Mouse (Mus musculus) left cerebral cortex, adult 9 months (tissue): Measurements from ENCODE around the gene Speer4d.
"Not testable (repeated sequence)": the region's sequence is repeated elsewhere in the genome, so short reads cannot be mapped to it uniquely, and the experiment has no call there.

ENCODE experiments used
- DNase-seq, 2 experiments: peaks; one replicate each; pipeline ENCODE4 v3.0.0; 2022; ENCODE audit warnings: low spot score in 2 of 2

Gene Speer4d

GRCm38 (mm10) chr5:15618764-15619163 lies at the start of gene Speer4d:
Speer4d (plus strand) TSS chr5:15619064.
- not testable (repeated sequence) for DNase-seq

GRCm38 (mm10) chr5:15573735-15574134 lies 45.1 kb upstream of the Speer4d start:
- DNase-seq: not testable (repeated sequence)

GRCm38 (mm10) chr5:15577033-15577432 lies 41.8 kb upstream of the Speer4d start, which contains the start of gene Gm21083:
Gm21083 (plus strand) TSS chr5:15577333.
- DNase-seq: not testable (repeated sequence)

GRCm38 (mm10) chr5:15586351-15586750 lies 32.5 kb upstream of the Speer4d start:
- DNase-seq: peak in 1 of 2 experiments; percentile 34

- DNase-seq: not testable (repeated sequence)
Measured at GRCm38 (mm10) chr5:15588291-15588690, 30.6 kb upstream of the Speer4d start.

- not testable (repeated sequence) for DNase-seq
Measured at GRCm38 (mm10) chr5:15590635-15591034, 28.2 kb upstream of the Speer4d start.

GRCm38 (mm10) chr5:15591577-15591976 lies 27.3 kb upstream of the Speer4d start:
- not testable (repeated sequence) for DNase-seq

- DNase-seq: not testable (repeated sequence)
Measured at GRCm38 (mm10) chr5:15598831-15599230, 20.0 kb upstream of the Speer4d start.

GRCm38 (mm10) chr5:15600342-15600741 lies 18.5 kb upstream of the Speer4d start:
- DNase-seq: not testable (repeated sequence)

- DNase-seq: not testable (repeated sequence)
Measured at GRCm38 (mm10) chr5:15601481-15601880, 17.4 kb upstream of the Speer4d start.

GRCm38 (mm10) chr5:15601960-15602359 lies 16.9 kb upstream of the Speer4d start:
- DNase-seq: not testable (repeated sequence)

- DNase-seq: not testable (repeated sequence)
Measured at GRCm38 (mm10) chr5:15602424-15602947, 16.4 kb upstream of the Speer4d start.

- not testable (repeated sequence) for DNase-seq
Measured at GRCm38 (mm10) chr5:15603008-15603407, 15.9 kb upstream of the Speer4d start.

- not testable (repeated sequence) for DNase-seq
Measured at GRCm38 (mm10) chr5:15603585-15603984, 15.3 kb upstream of the Speer4d start.

GRCm38 (mm10) chr5:15606677-15607076 lies 12.2 kb upstream of the Speer4d start:
- DNase-seq: peak in 1 of 2 experiments; percentile 15

- DNase-seq: not testable (repeated sequence)
Measured at GRCm38 (mm10) chr5:15610695-15611094, 8.2 kb upstream of the Speer4d start.

GRCm38 (mm10) chr5:15616195-15616594 lies 2.7 kb upstream of the Speer4d start:
- DNase-seq: not testable (repeated sequence)

GRCm38 (mm10) chr5:15628136-15628535 lies 9.3 kb downstream of the Speer4d start:
- not testable (repeated sequence) for DNase-seq

- peak in 1 of 2 experiments; percentile 21 for DNase-seq
Measured at GRCm38 (mm10) chr5:15630068-15630467, 11.2 kb downstream of the Speer4d start.

GRCm38 (mm10) chr5:15637637-15638036 lies 18.8 kb downstream of the Speer4d start:
- DNase-seq: not testable (repeated sequence)

GRCm38 (mm10) chr5:15645707-15646106 lies 26.8 kb downstream of the Speer4d start:
- DNase-seq: not testable (repeated sequence)

- not testable (repeated sequence) for DNase-seq
Measured at GRCm38 (mm10) chr5:15652334-15652733, 33.5 kb downstream of the Speer4d start.

GRCm38 (mm10) chr5:15656959-15657358 lies 38.1 kb downstream of the Speer4d start, which contains the start of gene 4930572O03Rik:
4930572O03Rik (minus strand) TSS chr5:15657059.
- not testable (repeated sequence) for DNase-seq
